Mouse (Mus musculus): ENCODE measurements around the gene Dlec1.

DNA sequence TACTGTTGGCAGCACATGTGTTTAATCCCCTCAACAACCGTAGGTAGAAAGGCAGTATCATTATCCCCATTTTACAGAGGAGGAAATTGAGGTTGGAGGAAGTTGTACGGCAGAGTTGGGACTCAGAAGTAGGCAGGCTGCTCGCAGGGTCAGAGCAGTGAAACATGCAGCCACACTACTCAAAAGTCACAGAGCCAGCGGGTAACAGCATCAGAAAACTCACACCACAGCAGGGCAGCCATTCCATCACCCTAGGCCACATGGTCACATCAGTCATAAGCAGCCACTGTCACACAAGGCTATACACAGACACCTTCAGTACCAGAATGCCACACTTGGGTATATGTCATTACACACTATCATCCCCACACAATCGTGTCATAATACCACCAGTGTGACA is 15.0 kb upstream of the Dlec1 start:
- TF ChIP-seq EP300 (IDR thresholded peaks at IDR 0.05; ENCODE audit: insufficient read depth, low read depth, low read length) (no peak), CTCF (IDR thresholded peaks at IDR 0.05; ENCODE audit: low read depth, low read length) (no peak), POLR2A (IDR thresholded peaks at IDR 0.05; ENCODE audit: insufficient read depth, low read length) (no peak)

Measured in ES-Bruce4 (cell line).